Mouse (Mus musculus) neutrophil, adult 5-6 weeks (primary cell): Measurements from ENCODE around the gene Tpk1. TPM values are rescaled to one million over a fixed set of nuclear protein-coding genes. Genes with fewer than 3 reads are reported as not detected.
A peak's percentile ranks its signal among the peaks of the same experiment; 100 is the strongest.
"Not testable (repeated sequence)": the region's sequence is repeated elsewhere in the genome, so short reads cannot be mapped to it uniquely, and the experiment has no call there.

Experiments
- ATAC-seq: fragments of 151-379, 151-347 bp; 2 replicates; pipeline ENCODE4 v1.8.0; 2017; ENCODE audit warnings: mild to moderate bottlenecking, moderate TSS enrichment; ENCODE audit not compliant: insufficient number of reproducible peaks, poor library complexity, low FRiP score, severe bottlenecking; ENCODE audit errors: extremely low read depth
- total RNA-seq: library from RNA; stranded (forward); fragments of 200-1000 nt; gene quantifications from 2 replicates; pipeline ENCODE4 v1.2.3, GENCODE M21; 2017

Tpk1 gene
- total RNA-seq, 1 experiment from 2014 or later = 4.9 TPM

DNA sequence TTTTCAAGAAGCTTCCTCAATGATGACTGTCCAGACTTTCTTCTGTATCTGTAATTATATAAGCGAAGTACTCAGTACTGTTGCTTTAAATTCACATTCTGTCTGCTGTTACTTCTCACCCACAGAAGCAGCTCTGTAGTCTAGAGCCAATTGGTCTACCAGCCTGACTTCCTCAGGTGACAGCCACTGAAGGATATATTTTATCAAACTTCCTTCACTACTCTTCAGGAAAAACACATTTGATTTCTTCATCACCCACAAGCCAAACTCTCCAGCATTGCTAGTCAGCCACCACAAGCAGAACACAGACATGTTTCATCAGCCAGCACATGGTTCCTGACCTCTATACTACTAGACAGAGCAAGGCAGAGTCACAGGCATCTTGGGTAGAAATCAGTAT, 21.0 kb downstream of the Tpk1 start:
- ATAC-seq = no peak

DNA sequence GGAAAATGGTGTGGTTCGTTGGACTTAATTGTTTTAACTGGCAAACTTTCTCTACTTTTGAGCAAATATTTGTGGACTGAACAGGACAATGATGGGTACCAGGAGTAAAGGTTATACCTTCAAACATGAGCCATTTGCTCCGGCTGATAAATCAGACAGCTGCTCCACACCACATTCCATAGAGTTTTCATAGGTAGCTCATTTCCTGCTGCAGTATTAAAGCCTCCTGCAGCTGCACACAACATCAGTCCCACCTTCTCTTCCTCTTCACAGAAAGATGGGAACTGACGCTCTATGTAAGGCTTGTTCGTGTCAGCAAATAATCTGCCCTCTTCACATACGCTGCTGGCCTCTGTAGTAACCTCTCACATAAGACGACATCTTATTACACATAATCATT, 22.4 kb downstream of the Tpk1 start:
- no peak for ATAC-seq

DNA sequence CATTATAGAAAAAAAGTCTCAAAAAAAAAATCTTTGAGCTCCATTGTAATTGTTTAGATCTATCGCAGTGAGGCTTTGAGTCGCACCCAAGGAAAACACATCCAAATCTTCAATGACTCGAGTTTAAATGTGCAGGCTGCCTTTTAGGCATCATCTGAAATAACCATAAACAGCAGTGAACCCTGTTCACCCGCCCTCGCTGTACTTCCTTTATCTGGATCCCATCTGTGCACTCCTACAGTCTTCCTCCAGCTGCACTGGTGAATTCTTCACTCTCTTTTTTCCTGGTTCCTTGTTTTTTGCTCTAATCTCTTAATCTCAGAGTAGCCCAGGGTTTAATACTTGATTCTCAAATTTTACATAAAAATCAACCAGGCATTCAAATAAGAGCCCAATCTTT, 23.7 kb downstream of the Tpk1 start:
- no peak for ATAC-seq

DNA sequence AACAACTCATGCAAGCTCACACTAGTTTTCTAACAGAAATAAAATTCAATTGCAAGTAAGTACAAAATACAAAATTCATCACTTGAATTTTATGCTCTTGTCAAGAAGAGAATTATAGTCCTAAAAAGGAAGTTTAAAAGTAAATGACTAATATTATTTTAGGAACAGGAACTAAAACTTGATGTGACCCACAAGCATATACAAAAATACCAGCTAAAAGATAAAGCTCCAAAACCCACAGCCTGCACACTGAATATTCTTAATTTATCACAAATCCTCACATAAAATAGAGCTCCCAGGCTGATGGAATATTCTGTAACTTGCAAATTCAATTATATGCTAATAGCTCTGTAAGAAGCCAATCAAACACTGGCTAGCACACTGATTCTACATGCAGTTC, 25.5 kb downstream of the Tpk1 start:
- ATAC-seq = no peak

DNA sequence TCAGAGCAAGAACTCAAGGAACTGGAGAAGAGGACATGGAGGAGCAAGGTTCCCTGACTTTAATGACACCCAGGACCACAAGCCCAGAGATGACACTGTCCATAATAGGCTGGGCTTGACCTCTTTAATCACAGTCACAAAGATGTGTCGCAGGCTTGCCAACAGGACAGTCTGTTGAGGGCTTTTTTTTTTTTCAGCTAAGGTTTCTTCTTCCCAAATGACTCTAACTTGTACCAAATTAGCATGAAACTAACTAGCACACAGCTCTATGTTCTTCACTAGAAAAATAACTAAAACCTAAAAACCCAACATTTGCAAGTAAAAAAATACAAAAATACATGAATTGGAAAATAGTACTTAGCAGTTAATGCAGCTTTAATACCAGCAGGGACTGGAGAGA, 27.2 kb downstream of the Tpk1 start:
- no peak for ATAC-seq

DNA sequence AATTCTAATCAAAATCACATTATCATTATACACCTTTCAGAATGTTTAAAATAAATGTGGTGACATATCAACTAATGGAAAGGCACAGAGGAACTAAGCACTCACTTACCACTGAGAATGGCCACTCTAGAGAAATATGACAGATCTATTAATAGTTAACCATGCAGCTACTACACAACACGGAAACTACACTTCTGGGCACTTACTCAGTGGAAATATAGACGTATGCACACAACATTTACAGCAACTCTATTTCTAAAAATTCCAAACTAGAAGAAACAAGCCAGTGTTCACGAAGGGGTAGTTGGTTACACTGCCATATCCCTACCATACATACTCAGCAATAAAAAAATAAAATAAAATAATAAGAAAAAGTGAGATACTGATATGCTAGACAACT, 28.0 kb downstream of the Tpk1 start:
- ATAC-seq = no peak

DNA sequence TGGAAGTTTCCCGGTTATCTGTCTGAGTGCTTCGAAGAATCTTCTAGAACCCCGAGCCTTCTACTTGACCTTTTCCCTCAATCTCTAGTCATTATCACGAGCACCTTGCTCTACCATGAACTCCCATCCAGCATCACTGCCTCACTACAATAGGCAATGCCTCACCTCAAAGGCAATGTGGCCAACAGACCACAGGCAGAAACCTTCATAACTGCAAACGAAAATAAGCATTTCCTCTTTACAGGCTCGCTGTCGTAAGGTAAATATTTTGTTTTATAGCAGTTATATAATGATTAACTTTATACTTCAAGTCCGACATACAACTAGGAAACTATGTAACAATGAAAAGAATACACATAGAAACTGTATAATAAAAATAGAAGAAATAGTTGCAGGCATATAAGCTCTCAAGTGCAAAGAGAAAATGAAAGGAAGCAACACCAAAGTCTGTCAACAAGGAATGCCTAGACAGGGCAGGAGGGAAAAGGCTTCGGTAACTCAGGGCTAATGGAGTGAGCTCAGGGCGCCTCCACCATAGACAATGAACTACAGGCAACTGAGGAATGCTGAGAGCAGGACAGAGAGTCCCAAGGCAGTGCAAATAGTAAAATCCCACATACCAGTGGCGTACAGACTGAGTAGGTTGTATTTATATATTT, 29.0 kb downstream of the Tpk1 start:
- ATAC-seq = no peak

DNA sequence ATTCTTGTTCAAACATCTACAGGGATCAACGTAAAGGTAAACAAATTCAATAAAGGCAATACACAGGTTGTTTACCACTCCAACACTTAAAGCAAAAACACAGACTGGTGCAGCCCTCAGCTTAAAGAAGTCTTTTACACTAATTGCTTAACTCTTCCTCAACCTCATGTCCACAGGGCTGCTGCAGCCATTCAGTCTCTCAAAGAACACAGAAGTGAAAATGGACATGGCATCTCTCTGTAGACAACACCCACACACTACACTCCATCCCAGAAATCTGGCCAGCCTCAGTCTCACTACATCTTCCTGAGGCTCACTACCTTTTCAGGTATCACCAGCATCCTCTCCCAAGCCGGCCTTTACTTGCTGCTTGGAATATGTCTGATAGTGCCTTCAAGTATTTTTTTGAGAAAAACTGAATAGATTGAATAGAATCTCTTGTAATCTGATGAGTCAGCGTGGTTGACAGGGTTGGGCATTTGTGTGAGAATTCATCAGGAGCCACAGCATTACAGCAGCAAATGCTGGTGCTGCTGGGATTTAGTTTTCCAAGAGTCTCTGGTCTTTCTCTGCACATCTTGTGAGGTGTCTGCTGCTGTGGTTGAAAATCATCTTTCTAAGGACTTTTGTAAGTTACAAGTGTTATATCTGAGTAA, 32.6 kb downstream of the Tpk1 start:
- no peak for ATAC-seq

DNA sequence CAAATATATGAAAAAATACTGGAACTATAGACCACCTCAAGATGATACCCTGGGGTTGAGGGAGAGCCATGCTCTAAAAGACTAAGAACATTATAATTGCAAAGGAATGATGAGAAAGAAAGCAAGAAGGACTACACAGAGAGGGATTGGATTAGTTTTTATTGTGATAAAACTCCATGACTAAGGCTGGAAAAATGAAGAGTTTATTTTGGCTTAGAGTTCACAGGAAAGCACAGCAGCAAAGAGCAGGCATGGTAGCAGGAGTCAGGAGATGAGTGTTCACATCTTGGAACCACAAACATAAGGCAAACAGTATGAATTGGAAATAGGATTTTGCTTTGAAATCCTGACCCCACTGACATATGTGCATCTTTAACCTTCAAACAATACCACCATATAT, 33.2 kb downstream of the Tpk1 start:
- no peak for ATAC-seq

DNA sequence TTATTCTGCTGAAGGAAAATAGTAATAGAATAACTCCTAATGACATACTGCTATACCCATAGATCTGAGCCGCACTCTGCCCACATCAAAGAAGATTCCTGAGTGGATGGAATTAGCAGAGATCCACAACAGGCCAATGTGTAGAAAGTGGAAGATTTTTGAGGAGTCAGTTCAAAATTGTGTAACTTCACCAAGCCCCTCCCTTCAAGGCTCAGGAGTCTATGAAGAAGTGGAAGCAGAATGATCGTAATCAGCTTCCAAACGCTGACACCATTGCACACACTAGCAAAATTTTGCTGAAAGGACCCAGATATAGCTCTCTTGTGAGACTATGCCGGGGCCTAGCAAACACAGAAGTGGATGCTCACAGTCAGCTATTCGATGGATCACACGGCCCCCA, 42.6 kb downstream of the Tpk1 start:
- ATAC-seq = not testable (repeated sequence)

DNA sequence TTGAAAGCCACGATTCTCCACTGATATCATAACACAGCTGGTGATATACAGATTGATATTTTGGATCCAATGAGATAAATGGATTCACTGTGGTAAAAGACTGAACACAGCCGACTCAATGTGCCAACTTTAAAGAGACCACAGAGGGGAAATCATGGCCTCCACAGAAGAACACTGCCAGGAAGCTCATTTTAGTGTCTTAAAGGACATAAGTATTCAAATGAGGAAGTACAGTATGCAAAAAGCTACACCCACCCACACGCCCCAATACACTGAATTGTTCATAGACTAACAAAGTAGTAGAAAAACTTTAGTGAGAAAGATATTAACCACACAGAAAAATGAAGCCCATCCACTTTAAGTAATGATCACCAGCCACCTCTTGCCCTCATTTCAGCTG, 46.8 kb downstream of the Tpk1 start:
- peak; percentile 66; the same call in 1 of the 2 replicates for ATAC-seq

DNA sequence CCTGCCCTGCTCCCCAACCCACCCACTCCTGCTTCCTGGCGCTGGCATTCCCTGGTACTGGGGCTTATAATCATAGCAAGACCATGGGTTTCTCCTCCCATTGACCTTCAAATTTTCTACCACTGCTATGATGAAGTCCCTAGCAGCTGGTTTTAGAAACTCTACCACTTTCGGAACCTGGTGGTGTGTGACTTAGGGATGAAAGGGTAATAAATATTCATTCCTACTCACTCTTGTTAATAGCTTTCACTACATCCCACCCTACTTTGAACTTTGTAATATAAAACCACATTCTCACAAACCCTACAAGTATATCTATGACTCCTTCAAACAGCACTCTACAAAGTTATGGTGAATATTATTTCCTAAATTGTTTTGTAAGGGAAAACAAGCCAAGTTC, 54.3 kb downstream of the Tpk1 start:
- no peak for ATAC-seq

DNA sequence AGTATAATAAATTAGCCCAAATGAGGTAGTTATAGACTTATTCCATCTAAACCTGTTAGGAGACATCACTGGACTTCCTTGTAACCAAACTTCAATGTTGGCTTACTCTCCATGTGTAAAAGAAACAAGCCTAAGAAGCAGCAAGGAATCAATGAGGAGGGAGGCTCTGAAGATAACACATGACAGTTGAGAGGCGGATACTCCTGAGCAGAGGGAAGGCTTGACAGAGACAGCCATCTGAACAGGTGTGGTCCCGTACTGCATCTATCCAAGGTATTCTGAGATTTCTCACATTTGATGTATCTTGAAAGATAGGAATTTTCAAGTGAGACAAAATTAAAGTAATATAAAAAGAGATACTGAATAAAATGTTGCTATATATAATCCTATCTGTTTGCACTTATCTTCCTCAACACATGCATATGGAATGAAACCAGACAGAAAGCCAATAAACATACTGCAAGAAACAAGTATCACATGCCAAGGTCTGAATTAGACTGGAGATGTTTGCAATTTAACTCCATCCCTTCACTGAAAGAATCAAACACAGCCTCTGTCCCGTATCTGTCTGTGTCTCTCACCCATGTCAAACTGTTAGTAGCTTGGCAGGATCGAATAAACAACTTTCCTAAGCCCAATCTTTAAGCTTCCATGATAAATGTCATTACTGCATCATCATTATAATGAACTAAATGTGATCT, 75.1 kb downstream of the Tpk1 start:
- no peak for ATAC-seq

DNA sequence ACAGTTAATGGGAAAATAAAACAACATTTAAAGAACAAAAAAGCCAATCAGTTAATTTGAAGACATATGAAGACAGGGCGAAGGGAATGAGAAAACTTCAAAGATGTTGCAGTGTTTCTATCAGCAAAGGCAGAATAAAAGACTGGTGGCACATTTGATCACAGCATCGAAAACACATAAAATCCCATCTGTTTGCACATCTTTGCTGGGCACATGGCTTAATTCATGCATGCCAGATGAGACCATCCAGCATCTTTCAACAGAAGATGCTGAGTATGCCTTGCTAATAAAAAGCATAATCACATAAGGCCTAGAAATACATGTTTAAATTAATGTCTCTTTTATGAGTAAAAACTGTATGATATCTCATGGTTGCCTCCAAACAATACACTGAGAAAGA, 80.8 kb downstream of the Tpk1 start:
- ATAC-seq = no peak

DNA sequence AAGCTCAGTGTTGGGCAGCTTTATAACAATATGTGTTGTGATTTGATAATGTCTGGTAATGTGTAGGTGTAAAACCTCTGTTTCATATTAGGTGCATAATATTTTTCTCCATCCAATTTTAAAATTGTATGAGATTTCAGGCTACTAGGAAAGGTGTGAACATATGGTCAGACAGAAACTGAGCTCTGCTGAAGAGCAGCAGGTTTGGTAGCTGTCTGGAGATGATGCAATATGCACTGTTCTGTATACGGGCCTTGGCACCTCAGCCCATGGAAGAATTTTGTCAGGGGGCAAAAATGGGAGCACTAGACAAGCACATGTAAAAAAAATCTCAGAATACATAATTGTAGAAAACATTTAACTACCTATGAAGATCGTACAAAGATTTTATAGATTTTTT, 84.3 kb downstream of the Tpk1 start:
- ATAC-seq = no peak

DNA sequence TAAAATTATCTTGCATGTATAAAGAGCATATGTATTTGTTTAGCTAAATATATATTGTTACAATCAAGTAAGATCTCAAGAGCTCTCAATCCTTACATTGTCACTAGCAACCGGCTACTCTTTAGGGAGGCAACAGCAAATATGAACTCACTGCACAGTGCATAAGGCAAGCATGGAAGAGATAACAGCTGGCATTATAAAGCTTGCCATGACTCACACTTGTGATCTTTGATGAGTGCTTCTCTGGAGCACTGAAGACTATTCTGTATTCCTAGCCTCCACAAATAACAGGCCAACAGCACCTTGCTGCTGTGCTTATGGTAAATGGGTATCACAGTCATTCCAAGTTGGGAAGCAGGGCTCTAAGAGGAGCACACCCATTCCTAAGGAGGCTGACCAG, 98.2 kb downstream of the Tpk1 start:
- ATAC-seq = no peak

DNA sequence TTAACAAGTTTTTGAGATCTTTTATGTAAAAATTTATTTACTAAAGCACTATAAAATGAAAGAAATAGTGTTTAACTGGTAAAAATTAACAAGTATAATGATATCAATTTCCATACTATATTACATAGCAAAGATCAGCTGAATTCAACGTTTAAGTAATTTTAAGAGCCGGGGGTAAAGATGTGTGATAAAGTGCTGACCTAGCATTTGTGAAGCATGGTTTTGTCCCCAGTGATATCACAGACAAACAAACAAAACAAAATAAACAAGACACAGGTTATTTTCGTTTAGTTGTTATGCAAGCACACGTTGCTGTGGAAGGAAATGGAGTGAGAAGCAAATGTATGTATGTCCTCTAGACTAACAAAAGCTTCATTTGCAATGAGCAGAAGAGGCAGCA, 103.6 kb downstream of the Tpk1 start:
- ATAC-seq = no peak

DNA sequence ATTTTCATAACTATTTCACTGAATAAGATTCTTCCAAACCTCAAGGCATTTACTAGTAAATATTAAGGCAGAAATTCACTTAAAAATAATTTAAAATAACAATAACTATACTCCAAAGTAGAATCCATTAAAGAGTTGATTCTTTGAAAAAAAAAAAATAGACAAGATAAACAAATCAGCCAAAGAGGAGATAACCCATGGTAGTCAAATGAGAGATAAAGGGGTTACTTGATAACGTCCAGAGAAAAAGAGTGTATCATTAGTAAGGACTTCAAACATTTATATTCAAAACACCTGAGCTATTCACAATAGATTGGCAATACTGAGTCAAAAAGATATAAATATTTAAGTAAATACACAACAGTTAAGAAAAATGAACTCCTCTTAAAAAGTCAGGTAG, 114.7 kb downstream of the Tpk1 start:
- no peak for ATAC-seq

DNA sequence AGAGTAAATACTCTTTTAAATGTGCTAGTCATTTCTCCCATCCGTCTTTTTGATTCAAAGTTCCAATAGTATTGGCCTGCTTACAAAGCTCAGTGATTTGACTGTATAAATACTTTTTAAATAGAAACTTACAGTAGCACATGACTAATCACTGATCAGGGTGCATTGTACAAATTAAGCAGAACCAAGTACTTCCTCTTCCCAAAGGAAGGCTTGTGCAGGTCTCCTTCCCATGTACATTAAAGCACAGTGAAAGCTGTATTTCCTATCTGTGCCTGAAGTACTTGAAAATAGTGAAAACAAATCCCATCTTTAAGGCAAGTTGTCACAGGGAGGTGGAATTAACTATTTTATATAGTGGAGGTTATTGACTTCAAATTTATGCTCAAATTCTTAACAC, 119.5 kb downstream of the Tpk1 start:
- ATAC-seq = no peak

DNA sequence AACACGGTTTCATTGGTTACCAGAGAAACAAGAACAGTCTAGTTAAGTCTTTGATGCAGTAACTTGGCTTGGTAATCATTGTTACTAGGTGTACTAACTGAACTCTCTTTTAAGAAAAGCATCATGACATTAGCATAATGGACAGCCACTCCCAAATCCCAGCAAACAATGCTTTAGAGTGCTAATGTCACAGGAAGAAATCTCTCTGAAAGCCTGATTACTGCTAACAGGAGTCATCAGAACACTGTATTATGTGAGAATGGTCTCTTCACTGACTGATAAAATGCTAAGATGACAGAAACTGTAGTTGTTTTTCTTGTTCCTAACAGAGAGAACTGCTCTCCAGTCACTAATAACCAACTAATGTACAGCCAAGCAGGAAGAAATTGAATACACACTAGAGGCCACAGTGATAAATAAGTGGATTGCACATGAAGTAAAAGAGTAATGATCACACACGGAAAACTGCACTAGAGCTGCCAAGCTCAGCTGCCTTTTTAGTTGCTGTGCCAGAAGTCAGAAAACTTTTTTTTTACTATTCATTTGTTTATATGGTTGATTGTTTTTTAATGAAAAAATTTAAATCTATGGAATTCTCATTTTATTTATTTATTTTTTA, 128.7 kb downstream of the Tpk1 start:
- no peak for ATAC-seq
